Mouse (Mus musculus): ENCODE measurements around the gene Psd.

GRCm38 (mm10) chr19:46323716-46324115 is 3.2 kb downstream of the Psd start:
- TF ChIP-seq POLR2A (IDR thresholded peaks at IDR 0.05; ENCODE audit: borderline replicate concordance, extremely low read depth, insufficient read depth, insufficient read length, poor library complexity, severe bottlenecking) (no peak), CTCF (IDR thresholded peaks at IDR 0.05; ENCODE audit: borderline replicate concordance, extremely low read depth, insufficient read depth, insufficient read length) (no peak)
